Mouse (Mus musculus) embryonic fibroblast, embryonic 13.5 days (primary cell): ENCODE results near the gene Cxcl14.

Experiments used
- CTCF ChIP-seq: IDR thresholded peaks from 2 replicates; pipeline ENCODE4 v1.5.1; 2011; ENCODE audit warnings: mild to moderate bottlenecking, control low read depth, low read length, moderate library complexity, borderline replicate concordance; ENCODE audit not compliant: insufficient read depth
- POLR2A ChIP-seq: IDR thresholded peaks from 2 replicates; pipeline ENCODE4 v1.6.1; 2011; ENCODE audit warnings: low read depth, mild to moderate bottlenecking, control low read depth, low read length, moderate library complexity

GRCm38 (mm10) chr13:56250551-56251161 is 45.7 kb downstream of the Cxcl14 start:
- no peak for TF ChIP-seq CTCF
- TF ChIP-seq POLR2A = no peak
